Mouse (Mus musculus): ENCODE measurements around the gene Fam214b. TPM values are rescaled to one million over a fixed set of nuclear protein-coding genes. Genes with fewer than 3 reads are reported as not detected.
A peak's percentile ranks its signal among the peaks of the same experiment; 100 is the strongest.

Fam214b gene
- polyA plus RNA-seq, 2 experiments: 16.9 to 22.2 TPM

GRCm38 (mm10) chr4:43021341-43021740, 24.7 kb downstream of the Fam214b start:
- Histone ChIP-seq H3K4me2 (ENCODE audit: low read depth) (no peak overlapping the region), H3K9me3 (ENCODE audit: control insufficient read depth, low read length) (no peaks in the 10 kb centered on the region), H3K27me3 (ENCODE audit: control insufficient read depth, insufficient read depth, low read length) (no peaks in the 10 kb centered on the region), H3K4me1 (replicated peaks; ENCODE audit: control insufficient read depth in 2 of 2, insufficient read depth in 2 of 2, low read length in 1 of 2) (peaks cover 6 to 12% of the 10 kb centered on the region in 2 experiments), H3K4me3 (ENCODE audit: insufficient read depth in 1 of 2, low read depth in 2 of 2, low read length in 2 of 2) (no peak overlapping the region), H3K36me3 (replicated peaks; ENCODE audit: control insufficient read depth, insufficient read depth, low read depth) (peaks cover 14% of the 10 kb centered on the region), H3K27ac (no peak overlapping the region), H3K9ac (replicated peaks) (no peak overlapping the region)
- WGBS (ENCODE audit: insufficient replicate concordance): 82% methylated on average over 17 of the region's 17 CpGs
- no peak for TF ChIP-seq EP300 (IDR thresholded peaks at IDR 0.05; ENCODE audit: low read depth)
- peak; percentile 16; the same call in 1 of the 2 replicates for TF ChIP-seq CTCF (IDR thresholded peaks at IDR 0.05; ENCODE audit: low read depth)
- no peak for DNase-seq (ENCODE audit: low read depth in 3 of 3, low spot score in 3 of 3)
- ATAC-seq (ENCODE audit: insufficient read depth): no peak

GRCm38 (mm10) chr4:43020876-43021275, 25.1 kb downstream of the Fam214b start:
- Histone ChIP-seq H3K9me3 (ENCODE audit: control insufficient read depth, low read length) (no peaks in the 10 kb centered on the region), H3K4me2 (ENCODE audit: low read depth) (no peak overlapping the region), H3K4me3 (ENCODE audit: insufficient read depth in 1 of 2, low read depth in 2 of 2, low read length in 2 of 2) (no peak overlapping the region), H3K27me3 (ENCODE audit: control insufficient read depth, insufficient read depth, low read length) (no peaks in the 10 kb centered on the region), H3K4me1 (replicated peaks; ENCODE audit: control insufficient read depth in 2 of 2, insufficient read depth in 2 of 2, low read length in 1 of 2) (peaks cover 6 to 10% of the 10 kb centered on the region in 2 experiments), H3K27ac (no peak overlapping the region), H3K9ac (replicated peaks) (no peak overlapping the region), H3K36me3 (replicated peaks; ENCODE audit: control insufficient read depth, insufficient read depth, low read depth) (peaks cover 14% of the 10 kb centered on the region)
- ATAC-seq (ENCODE audit: insufficient read depth) (no peak), DNase-seq (ENCODE audit: low read depth in 3 of 3, low spot score in 3 of 3) (no peak)
- TF ChIP-seq EP300 (IDR thresholded peaks at IDR 0.05; ENCODE audit: low read depth) (no peak), CTCF (IDR thresholded peaks at IDR 0.05; ENCODE audit: low read depth) (no peak)
- 86% methylated on average over 16 of the region's 16 CpGs for WGBS (ENCODE audit: insufficient replicate concordance)

- Histone ChIP-seq H3K9me3 (ENCODE audit: control insufficient read depth, low read length) (no peaks in the 10 kb centered on the region), H3K4me1 (replicated peaks; ENCODE audit: control insufficient read depth in 2 of 2, insufficient read depth in 2 of 2, low read length in 1 of 2) (peaks cover 6% of the 10 kb centered on the region in 2 experiments), H3K9ac (replicated peaks) (no peak overlapping the region; the same call in 1 of the 2 replicates), H3K27ac (no peak overlapping the region), H3K36me3 (replicated peaks; ENCODE audit: control insufficient read depth, insufficient read depth, low read depth) (peaks cover 14% of the 10 kb centered on the region), H3K4me3 (ENCODE audit: insufficient read depth in 1 of 2, low read depth in 2 of 2, low read length in 2 of 2) (no peak overlapping the region), H3K4me2 (ENCODE audit: low read depth) (no peak overlapping the region), H3K27me3 (ENCODE audit: control insufficient read depth, insufficient read depth, low read length) (no peaks in the 10 kb centered on the region)
- no peak for DNase-seq (ENCODE audit: low read depth in 3 of 3, low spot score in 3 of 3)
- peak; percentile 34; the same call in 1 of the 2 replicates for ATAC-seq (ENCODE audit: insufficient read depth)
- TF ChIP-seq CTCF (IDR thresholded peaks at IDR 0.05; ENCODE audit: low read depth): no peak
- peak; percentile 22; the same call in 1 of the 2 replicates for TF ChIP-seq EP300 (IDR thresholded peaks at IDR 0.05; ENCODE audit: low read depth)
- 52% methylated on average over 23 of the region's 23 CpGs for WGBS (ENCODE audit: insufficient replicate concordance)
Observed at GRCm38 (mm10) chr4:43019641-43020465, 26.2 kb downstream of the Fam214b start.

GRCm38 (mm10) chr4:43019176-43019575, 26.8 kb downstream of the Fam214b start:
- no peak for ATAC-seq (ENCODE audit: insufficient read depth)
- WGBS (ENCODE audit: insufficient replicate concordance): 84% methylated on average over 10 of the region's 10 CpGs
- Histone ChIP-seq H3K27me3 (ENCODE audit: control insufficient read depth, insufficient read depth, low read length) (no peaks in the 10 kb centered on the region), H3K9me3 (ENCODE audit: control insufficient read depth, low read length) (no peaks in the 10 kb centered on the region), H3K9ac (replicated peaks) (no peak overlapping the region), H3K36me3 (replicated peaks; ENCODE audit: control insufficient read depth, insufficient read depth, low read depth) (peaks cover 14% of the 10 kb centered on the region), H3K27ac (no peak overlapping the region), H3K4me2 (ENCODE audit: low read depth) (no peak overlapping the region), H3K4me1 (replicated peaks; ENCODE audit: control insufficient read depth in 2 of 2, insufficient read depth in 2 of 2, low read length in 1 of 2) (peaks cover under 1 to 4% of the 10 kb centered on the region in 2 experiments; a peak in 2 of 4 replicates), H3K4me3 (ENCODE audit: insufficient read depth in 1 of 2, low read depth in 2 of 2, low read length in 2 of 2) (no peak overlapping the region)
- no peak for DNase-seq (ENCODE audit: low read depth in 3 of 3, low spot score in 3 of 3)
- no peak for TF ChIP-seq EP300 (IDR thresholded peaks at IDR 0.05; ENCODE audit: low read depth)
- no peak for TF ChIP-seq CTCF (IDR thresholded peaks at IDR 0.05; ENCODE audit: low read depth)

GRCm38 (mm10) chr4:43018156-43018555, 27.9 kb downstream of the Fam214b start:
- Histone ChIP-seq H3K27me3 (ENCODE audit: control insufficient read depth, insufficient read depth, low read length) (no peaks in the 10 kb centered on the region), H3K4me3 (ENCODE audit: insufficient read depth in 1 of 2, low read depth in 2 of 2, low read length in 2 of 2) (no peak overlapping the region), H3K9me3 (ENCODE audit: control insufficient read depth, low read length) (no peaks in the 10 kb centered on the region), H3K36me3 (replicated peaks; ENCODE audit: control insufficient read depth, insufficient read depth, low read depth) (peaks cover 10% of the 10 kb centered on the region), H3K4me2 (ENCODE audit: low read depth) (no peak overlapping the region), H3K9ac (replicated peaks) (no peak overlapping the region), H3K4me1 (replicated peaks; ENCODE audit: control insufficient read depth in 2 of 2, insufficient read depth in 2 of 2, low read length in 1 of 2) (peaks cover 0 to 4% of the 10 kb centered on the region in 2 experiments; a peak in 2 of 4 replicates), H3K27ac (no peak overlapping the region)
- ATAC-seq (ENCODE audit: insufficient read depth) (no peak), DNase-seq (ENCODE audit: low read depth in 3 of 3, low spot score in 3 of 3) (no peak)
- TF ChIP-seq CTCF (IDR thresholded peaks at IDR 0.05; ENCODE audit: low read depth) (no peak), EP300 (IDR thresholded peaks at IDR 0.05; ENCODE audit: low read depth) (no peak)
- 91% methylated on average over 4 of the region's 4 CpGs for WGBS (ENCODE audit: insufficient replicate concordance)
